Mouse (Mus musculus) lung, postnatal 36 days (tissue): Measurements from ENCODE around the gene Crtc2.
"Not testable (repeated sequence)": the region's sequence is repeated elsewhere in the genome, so short reads cannot be mapped to it uniquely, and the experiment has no call there.

Experiments
- DNase-seq: peaks from one replicate; pipeline ENCODE4 v3.0.0; 2022; ENCODE audit warnings: mixed read lengths

Gene Crtc2

DNA sequence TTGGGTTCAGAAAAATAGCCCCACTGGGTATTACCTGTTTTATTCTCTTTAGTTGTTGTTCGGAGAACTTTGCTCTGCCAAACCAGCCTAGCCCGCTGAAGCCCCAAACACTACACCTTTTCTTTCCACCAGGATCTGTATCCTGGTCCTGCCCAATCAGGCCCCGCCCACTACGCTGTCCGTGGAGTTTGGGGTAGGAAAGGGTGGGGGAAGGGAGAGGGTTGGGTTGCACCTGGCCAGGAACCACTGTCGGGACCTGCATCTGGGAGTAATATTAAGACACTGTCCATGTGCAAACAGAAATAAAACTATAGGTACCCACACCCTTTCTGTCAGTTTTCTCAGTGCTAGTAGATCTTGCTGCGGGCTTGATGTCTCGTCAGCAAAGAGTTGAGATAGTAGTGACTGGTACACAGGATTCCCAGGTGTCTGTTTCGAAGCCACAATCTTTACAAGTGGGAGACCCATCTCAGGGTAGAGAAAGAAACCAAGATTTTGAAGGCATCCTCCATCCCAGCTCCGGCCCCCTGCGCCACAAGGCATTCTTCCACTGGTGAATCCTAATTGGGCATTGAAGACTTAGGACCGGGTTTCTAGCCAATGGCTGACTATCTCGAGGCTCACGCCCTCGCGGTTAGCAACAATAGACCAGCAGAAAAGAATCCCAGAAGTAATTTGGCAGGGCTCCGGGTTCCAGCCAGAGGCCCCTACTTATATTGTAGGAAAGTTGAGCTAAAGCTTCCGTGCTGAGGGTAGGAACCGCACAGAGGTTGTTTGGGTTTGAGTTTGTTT is 10.8 kb upstream of the Crtc2 start, which contains the start of gene Creb3l4:
Gene Creb3l4, minus strand, starts transcription at position 529 of the 792 bp plus-strand sequence.
- DNase-seq, result peak; percentile 75

DNA sequence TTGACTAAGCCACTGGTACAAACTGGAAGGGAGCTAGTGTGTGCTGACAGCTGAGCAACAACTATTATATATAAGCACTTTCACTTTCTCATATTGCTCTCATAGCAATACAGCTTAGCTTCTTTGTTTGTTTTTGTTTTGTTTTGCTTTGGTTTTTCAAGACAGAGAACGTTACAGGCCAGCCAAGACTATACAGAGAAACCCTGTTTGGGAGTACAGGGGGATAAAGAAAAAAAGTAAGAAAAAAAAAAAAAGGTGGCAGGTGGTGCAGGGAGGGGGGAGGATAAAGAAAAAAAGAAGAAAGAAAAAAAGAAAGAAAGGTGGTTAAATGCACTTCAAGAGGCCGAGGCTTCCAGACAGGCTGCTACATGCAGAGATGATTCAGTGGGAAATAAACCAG is 8.6 kb upstream of the Crtc2 start:
- no peak for DNase-seq

DNA sequence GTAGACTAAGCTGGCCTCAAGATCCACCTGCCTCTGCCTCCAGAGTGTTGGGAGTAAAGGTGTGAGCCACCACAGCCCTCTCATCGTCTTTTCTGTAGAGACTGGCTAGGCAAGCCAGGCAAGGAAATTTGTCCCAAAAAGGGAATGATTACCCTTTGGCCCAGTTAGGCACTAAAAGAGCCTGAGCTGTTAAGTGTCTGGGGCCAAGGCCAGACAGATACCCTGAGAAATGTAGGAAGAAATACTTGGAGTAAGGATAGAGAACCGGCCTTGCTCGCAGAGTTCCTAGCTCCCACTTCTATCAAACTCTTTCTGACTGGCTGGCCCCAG is 6.4 kb upstream of the Crtc2 start:
- no peak for DNase-seq

DNA sequence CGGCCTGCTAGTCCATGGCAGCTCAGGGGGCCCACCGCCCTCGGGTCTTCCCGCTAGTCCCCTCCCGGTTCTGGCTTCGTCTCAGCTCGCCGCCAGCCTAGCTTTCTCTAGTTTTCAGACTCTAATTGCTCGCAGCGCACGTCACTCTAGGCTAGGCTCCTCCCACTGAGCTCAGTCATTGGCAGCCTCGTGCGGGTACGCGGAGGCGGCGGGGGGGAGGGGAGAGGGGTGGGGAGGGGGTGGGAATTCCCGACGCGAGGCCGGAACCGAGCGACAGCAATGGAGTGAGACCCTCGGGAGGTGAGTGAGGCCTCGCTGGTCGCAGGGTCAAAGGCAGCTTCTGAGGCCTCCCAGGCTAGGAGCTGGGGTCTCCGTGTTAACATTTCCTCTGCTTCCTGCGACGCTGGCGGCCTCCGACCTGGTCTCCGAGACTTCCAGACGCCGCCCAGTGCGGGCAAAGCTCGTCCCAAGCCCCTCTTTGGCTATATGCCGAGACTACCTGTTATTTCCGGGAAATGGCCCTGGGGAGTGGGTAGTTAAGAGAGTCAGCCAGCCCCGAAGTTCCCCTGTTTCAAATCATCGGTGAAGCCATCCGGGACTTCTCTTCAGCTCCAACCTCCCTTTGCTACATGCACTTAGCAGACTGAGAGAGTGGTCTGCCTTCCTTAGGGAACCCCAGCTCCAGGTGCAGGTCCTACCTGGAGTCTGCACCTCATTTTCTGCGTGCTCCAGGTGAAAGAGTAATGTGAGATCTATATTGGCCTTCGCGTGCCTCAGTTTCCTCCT is 5.8 kb upstream of the Crtc2 start, which contains the start of gene Slc39a1:
Gene Slc39a1, plus strand, starts transcription at position 213 of the 786 bp plus-strand sequence.
- DNase-seq, result peak; percentile 99

DNA sequence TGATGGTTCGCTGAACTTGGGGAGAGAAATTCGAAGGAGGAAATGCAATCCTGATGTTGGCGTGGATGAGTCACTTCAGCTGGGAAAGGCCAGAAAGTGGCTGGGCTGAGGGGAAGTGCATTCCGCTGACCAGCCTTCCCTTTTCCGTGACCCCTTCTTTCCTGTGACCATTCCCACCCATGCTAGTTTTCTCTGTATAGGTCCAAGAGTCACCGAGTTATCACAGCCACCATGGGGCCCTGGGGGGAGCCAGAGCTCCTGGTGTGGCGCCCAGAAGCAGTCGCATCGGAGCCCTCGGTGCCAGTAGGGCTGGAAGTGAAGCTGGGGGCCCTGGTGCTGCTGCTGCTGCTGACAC is 5.2 kb upstream of the Crtc2 start:
- DNase-seq, result peak; percentile 53

DNA sequence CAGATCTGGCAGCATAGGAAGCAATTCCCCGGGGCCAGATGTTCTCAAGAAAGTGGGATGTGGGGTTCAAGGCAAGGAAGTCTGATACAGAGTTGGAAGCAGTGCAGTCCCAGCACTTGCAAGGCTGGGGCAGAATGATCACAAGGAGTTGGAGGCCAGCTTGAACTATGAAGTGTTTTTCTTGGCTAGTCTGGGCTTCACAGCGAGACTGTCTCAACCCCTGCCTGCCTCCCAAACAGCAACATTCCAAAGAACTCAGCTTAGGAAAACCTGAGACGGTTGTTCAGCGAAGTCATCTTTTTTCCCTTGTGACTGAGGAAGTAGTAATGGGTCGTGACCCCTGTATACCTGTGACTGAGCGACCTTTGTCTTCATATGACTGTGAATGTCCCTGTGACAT is 3.2 kb upstream of the Crtc2 start:
- DNase-seq, result no peak

DNA sequence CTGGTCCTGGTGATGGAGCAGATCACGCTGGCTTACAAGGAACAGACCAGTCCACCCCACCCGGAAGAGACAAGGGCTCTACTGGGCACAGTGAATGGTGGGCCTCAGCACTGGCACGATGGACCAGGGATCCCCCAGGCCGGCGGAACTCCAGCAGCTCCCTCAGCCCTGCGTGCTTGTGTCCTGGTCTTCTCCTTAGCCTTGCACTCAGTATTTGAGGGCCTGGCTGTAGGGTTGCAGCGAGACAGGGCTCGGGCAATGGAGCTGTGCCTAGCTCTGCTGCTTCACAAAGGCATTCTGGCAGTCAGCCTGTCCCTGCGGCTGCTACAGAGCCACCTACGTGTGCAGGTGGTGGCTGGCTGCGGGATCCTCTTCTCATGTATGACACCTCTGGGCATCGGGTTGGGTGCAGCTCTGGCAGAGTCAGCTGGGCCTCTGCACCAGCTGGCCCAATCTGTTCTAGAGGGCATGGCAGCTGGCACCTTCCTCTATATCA is 2.2 kb upstream of the Crtc2 start:
- not testable (repeated sequence) for DNase-seq

DNA sequence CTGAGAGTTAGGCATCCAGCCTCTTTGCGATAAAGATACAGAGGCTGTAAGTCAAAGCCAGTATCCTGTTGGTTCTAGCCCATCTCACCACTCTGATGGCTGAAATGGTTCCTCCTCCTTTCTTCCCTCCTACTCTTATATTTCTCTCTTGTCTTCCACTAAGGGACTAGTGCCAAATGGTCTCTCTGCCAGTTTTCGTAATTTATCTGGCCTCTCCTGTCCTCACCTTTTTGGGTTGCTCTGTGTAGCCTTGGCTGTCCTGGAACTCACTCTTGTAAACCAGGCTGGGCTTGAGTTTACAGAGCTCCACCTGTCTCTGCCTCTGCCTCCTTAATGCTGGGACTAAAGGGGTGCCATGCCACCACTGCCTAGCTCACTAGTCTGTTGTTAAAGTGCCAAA is 1.3 kb upstream of the Crtc2 start:
- DNase-seq, result not testable (repeated sequence)

DNA sequence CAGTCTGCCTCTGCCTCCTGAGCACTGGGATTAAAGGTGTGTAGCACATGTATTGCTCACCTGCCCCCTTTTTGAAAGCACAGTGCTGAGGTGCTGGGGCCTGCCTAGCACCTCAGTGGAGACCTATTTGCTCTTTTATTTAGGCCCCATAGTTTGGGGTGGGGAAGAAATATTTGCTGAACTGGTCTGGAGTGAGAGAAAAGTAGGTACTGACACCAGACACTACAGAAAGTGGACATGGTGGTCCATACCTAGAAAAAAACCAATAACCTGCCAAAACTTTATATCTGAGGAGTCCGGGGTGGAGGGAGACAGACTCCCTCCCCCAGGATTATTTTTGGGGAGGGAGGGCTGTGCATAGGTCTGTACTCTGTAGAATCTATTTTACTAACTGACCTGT is 789 bp upstream of the Crtc2 start:
- DNase-seq, result not testable (repeated sequence)

DNA sequence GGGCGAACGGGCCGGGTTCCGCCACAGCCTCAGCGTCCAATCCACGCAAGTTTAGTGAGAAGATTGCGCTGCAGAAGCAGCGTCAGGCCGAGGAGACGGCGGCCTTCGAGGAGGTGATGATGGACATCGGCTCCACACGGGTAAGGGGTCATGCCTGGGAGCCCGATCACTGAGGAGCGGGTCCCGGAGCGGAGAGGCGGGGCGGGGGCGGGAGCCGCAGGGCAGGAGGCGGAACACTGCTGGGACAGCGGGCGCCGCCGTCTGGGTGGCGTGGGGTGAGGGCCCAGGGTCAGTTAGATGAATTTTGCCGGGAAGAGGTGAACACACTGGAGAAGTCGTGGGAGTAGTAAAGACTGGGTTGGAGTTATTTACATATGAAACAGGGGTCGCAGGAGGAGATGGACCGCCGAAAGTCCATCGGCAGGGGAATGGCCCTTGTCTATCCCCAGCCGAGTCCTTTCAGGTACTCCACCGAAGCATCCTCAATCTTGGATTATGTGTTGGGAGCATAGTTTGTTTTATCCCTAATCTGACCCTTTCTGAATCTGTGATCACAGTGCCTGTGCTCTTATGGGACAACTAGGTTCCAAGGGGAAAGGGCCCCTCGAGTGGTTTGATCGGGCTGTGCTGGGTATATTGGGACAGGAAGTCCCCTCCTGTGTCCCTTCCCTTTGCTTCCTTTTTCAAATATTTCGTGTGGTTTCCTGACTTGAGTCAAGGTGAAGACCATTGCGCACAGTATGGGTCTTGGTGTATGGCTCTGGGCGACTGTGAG is 643 bp downstream of the Crtc2 start:
- peak; percentile 7 for DNase-seq

DNA sequence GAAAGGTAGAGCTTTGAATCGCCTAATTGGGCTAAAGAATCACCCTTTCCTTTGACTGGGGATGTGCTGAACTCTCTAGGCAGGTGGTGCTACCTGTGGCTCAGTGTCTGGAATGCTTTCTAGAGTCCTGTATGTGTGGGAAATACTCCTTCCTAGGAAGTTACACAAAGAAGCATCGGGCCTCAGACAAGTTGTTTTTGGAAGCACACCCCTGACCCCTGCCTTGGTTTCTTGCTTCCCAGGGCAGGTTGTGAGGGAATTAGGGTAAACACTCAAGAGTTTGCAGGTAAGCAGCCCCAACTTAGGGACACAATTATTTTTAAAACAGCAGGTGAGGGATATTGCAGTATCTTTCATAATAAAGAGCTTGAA is 1.2 kb downstream of the Crtc2 start:
- DNase-seq, result no peak

DNA sequence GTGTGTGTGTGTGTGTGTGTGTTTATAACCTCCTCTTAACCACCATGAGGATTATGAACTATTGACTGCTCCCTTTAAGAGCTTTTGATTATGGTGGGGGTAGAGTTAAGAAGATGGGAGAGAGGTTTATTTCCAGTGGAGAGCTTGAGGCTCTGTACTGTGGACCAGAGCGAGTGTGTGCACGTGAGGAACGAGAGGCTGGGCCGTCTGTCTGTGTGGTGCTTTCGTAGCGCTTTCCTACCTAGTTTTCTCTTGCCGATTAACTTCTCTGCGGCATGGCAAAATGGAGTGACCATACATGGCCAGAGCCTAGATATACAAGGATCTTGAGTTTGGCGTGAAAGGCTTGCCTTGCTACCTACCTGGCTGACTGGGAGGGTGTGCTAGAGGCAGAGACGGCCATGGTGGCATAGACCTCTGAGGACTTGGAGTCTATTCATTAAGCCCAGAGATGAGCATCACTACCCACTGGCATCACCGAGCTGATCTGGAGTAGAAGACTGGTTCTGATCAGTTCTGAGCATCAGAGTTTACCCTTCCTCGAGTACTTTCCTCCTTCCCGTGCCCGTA is 1.9 kb downstream of the Crtc2 start:
- no peak for DNase-seq

DNA sequence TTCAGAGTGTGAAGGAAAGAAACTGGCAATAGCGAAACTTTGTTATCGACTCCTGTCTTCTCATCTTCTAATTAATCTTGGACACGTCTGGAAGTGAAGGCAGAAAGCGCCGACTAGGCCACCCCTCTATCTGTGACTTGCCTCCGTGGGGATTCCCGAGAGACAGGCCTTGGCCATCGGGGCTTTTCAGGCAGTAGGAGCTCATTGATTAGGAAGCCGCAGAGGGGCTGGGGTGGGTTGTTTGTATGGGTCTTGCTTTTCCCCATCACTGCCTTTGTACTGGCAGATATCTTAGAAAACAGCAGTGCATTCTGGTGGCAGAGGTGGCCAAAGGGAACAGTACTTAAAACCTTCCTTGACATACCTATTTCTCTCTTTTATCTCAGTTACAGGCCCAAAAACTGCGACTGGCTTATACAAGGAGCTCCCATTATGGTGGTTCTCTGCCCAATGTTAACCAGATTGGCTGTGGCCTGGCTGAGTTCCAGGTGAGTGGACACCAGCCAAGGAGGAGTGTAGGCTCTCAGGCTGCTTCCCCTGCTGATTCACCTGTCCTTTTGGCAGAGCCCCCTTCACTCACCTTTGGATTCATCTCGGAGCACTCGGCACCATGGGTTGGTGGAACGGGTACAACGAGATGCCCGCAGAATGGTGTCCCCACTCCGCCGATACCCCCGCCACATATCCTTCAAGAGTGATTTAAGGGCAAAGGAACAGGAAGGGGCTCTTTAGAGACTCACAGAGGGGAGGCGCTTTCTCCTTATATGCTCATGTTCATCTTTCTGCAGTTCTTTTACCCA is 3.0 kb downstream of the Crtc2 start:
- no peak for DNase-seq

DNA sequence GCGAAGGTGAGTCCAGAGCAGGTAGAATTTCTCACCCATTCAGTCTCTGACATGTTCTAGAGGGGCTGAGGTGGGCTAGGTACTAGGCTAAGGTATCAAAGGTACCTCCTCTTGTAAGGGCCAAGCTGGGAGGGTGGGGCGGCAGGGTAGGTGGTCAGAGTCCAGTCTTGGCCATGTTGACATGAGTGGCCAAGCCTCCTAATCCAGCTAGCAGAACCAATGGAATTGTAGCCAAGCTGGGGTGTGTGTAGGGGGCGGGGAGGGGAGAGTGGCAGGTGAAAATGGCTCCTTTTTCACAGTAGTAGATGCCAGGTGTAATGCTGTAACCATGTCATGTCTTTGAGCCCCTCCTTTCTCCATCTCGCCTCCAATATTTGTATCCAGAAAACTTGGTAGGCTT is 4.6 kb downstream of the Crtc2 start:
- no peak for DNase-seq

DNA sequence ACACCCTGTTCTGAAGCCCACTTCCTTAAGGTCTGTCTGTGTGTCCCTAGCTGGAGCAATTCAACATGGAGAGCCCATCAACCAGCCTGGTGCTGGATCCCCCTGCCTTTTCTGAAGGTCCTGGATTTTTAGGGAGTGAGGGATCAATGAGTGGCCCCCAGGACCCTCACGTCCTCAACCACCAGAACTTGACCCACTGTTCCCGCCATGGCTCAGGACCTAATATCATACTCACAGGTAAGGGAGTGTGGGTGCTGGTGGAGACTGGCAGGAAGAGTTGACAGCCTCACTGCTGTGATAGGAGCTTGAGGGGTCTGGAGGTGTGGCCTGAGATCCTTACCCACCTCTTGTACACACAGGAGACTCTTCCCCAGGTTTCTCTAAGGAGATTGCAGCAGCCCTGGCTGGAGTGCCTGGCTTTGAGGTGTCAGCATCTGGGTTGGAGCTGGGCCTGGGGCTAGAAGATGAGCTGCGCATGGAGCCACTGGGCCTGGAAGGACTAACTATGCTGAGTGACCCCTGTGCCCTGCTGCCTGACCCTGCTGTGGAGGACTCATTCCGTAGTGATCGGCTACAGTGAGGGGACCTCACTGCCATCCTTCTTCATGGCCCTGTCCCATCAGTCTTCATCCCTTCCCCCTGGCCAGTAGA is 9.3 kb downstream of the Crtc2 start:
- no peak for DNase-seq

DNA sequence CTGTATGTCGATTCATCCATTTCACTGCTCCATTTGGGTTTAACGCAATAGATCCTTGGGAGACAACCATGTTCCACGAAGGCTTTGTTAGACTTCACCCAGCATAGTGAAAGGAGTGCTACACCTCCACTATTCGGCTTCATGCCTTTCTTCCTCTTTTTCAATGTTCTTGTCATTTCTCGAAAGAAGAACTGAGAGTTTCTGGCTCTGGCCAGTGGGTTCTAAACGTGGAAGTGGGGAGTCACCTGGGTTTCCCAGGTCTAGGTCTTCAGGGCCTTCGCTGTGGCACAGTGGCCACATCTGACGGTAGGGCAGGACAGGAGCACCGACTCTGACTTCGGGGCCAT is 10.7 kb downstream of the Crtc2 start:
- no peak for DNase-seq

DNA sequence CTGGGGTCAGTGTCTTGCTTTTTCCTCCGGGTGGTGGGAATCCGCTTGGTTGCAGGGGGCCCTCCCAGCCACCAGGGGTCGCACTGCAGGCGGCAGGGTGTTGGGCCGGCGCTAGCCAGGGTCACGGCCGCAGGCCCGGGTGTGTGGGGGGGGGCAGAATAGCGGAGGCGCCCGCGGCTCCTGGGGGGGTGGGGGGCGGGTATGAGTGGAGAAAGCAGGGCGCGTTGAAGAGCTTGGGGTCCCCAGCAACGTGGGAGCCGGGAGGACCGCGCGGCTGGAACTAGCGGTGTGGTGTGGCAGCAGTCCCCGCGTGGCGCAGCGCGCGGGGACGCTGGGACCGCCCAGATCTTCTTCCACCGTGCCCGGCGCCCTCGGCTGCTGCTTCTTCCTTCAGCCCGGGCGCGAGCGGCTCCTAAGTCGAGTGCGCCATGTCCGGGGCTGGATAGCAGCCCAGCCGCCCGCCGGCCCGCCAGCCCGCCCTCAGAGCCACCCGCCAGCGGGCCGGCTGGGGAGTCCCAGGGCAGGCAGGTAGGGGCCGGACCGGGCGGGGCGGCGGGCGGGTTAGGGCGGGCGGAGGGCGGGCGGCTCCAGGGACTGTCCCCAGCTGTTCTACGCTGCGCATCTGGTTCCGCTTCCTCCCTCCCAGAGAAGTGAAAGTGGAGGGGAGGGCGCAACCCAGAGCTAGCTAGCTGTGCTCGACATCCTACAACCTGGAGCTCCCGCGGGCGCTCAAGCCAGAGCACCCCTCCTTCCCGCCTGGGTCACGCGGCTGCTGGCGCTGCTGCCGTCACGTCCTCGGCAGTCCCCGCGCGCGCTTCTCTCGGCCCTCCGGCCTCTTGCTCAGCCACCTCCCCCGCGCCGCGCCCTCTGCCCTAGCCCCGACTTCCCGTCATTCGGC is 11.3 kb downstream of the Crtc2 start, which contains the start of gene Dennd4b:
Gene Dennd4b, plus strand, starts transcription at position 152 of the 898 bp plus-strand sequence.
- DNase-seq, result peak; percentile 94

DNA sequence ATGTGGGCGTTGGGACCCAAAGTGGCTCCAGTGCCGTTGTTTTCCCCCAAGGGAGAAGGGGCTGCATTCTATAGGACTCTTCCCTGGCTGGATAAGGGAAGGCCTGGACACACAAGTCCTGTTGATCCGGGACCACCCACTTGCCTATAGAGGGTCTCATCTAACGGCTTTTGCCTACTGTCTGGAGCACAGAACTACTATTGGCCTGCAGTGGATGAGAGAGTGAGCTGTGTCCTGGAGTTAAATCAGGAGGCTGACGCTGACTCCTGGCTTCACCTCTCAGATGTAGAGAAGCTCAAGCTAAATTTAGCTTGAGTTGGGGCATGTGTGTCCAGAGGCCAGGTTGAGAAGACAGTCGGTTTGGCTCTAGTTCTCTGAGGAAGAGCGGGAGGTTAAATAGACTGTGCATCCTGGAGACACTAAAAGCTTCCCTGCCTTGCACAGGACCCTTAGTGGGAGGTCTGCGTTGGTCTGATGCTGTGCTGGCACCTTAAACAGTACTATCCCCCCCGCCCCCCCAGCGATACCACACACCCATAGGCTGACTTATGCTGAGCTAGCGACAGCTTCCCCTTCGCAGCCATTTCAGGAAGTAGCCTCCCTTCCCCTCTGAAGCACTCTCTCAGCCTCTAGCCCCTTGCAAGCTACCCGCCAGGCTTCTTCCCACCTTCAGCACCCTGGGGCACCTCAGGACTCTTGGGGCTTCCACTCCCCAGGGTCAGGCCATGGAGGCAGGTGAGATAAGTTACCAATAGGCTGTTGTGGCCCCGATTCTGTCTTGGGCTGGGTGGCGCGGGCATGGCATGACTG is 12.2 kb downstream of the Crtc2 start:
- DNase-seq, result peak; percentile 29

DNA sequence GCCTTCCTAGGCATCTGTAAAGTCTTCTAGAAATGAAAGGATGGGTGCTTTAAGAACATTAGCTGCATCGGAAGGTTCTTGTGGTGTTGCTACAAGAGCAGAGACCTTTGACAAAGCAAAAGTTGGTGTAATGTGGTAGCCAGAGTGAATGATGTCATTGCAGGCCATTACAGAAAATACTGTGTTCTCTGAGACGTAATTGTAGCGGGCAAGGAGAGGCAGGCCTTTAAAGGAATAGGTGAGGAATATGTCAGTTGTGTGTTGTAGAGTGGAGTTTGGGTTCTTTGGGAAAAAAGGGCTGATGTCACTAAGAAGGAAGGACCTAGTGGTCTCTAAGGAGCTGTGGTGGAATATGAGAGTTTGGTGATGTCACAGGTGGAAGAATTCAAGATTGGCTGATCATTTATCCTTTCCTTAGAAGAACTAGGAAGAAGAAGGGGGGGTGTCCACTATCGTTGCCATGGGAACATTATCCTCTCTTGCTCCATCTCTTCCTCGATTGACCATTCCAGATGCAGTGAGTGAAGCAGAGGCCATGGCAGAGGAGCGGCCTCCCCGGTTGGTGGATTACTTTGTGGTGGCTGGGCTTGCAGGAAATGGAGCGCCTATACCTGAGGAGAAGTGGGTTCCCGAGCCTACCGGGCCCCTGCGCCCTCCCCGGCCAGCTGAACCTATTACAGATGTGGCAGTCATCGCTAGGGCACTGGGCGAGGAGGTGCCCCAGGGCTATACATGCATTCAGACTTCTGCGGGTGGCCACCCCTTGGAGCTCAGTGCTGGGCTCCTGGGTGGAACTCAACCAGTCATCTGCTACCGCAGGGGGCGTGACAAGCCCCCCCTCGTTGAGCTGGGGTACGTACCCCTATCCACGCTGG is 13.2 kb downstream of the Crtc2 start:
- DNase-seq, result no peak
